ENCODE assay signal across 8 mouse cellular contexts in the genomic region with DNA sequence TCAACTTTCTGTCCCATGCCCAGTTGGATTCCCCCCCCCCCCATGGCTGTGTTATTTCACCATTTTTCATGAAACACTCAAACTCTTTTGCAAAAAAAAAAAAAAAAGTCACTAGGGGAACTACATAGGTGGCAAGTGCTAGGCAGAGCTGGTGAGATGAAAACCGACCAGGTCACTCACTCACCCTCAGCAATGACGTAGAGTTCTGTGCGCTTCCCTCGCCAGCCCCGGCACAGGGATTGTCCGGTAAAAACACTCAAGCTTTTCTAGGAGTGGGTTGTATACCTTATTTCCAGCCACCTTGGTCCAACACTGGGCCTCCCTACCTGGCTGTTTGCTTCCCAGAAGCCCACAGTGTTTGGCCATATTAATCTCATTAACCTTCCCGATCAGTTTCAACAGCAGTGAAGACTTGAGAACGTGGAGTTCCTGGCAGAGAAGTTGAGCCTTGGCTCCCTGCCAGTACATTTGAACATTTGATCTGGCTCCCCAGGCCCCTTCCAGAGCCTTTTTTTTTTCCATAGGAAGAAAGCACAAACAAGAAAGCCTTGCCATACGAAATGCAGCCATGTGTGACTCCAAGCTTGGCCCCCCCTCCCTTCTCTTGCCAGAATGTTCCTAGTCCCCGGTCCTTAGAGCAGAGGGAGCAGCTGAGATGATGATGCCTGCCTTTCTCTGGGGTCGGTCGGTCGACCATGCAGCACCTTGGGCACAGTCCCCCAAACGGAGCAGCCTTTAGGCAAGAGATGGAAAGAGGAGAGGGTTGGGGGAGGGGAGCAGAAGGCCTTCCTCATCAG.
DNase-seq lines count a peak whose midpoint lies in the region; ATAC-seq lines count a peak whose summit lies in the region.

No protein-coding gene starts in this region.

- H3K9ac ChIP-seq in kidney, embryonic 14.5 days (ENCODE audit: low read depth, low read length) = no peak overlapping the region
- H3K9ac ChIP-seq in midbrain, embryonic 13.5 days (replicated peaks) = no peak overlapping the region

- H3K9me3 ChIP-seq in forebrain, embryonic 10.5 days = no peaks in the 10 kb centered on the region
- no peaks in the 10 kb centered on the region for H3K9me3 ChIP-seq in kidney, embryonic 14.5 days (ENCODE audit: control insufficient read depth, low read length)
- no peaks in the 10 kb centered on the region for H3K9me3 ChIP-seq in midbrain, embryonic 13.5 days

- peak; percentile 89 for ATAC-seq in kidney, embryonic 14.5 days (ENCODE audit: low FRiP score, low TSS enrichment)
- peak; percentile 55 for ATAC-seq in midbrain, embryonic 13.5 days
- ATAC-seq in megakaryocyte-erythroid progenitor cell, adult 5-6 weeks (replicated peaks; ENCODE audit: low FRiP score, low TSS enrichment, poor library complexity, severe bottlenecking) = no peak

- WGBS in forebrain, embryonic 10.5 days = 32% methylated on average over 14 of the region's 14 CpGs
- 21% methylated on average over 14 of the region's 14 CpGs for WGBS in kidney, embryonic 14.5 days
- 14% methylated on average over 14 of the region's 14 CpGs for WGBS in midbrain, embryonic 13.5 days

- no peak overlapping the region for H3K4me3 ChIP-seq in forebrain, embryonic 10.5 days
- no peak overlapping the region for H3K4me3 ChIP-seq in kidney, embryonic 14.5 days (ENCODE audit: low read length)
- H3K4me3 ChIP-seq in midbrain, embryonic 13.5 days (replicated peaks) = no peak overlapping the region

- peaks cover 50% of the 10 kb centered on the region for H3K4me1 ChIP-seq in forebrain, embryonic 10.5 days
- peaks cover 10% of the 10 kb centered on the region for H3K4me1 ChIP-seq in kidney, embryonic 14.5 days (ENCODE audit: control insufficient read depth, insufficient read depth, low read length)
- peaks cover 52% of the 10 kb centered on the region for H3K4me1 ChIP-seq in midbrain, embryonic 13.5 days (replicated peaks)

- peaks cover 37% of the 10 kb centered on the region for H3K27me3 ChIP-seq in forebrain, embryonic 10.5 days (ENCODE audit: poor library complexity, severe bottlenecking)
- no peaks in the 10 kb centered on the region for H3K27me3 ChIP-seq in kidney, embryonic 14.5 days (ENCODE audit: control insufficient read depth, insufficient read depth, low read length)
- H3K27me3 ChIP-seq in midbrain, embryonic 13.5 days = no peaks in the 10 kb centered on the region

- no peaks in the 10 kb centered on the region for H3K36me3 ChIP-seq in forebrain, embryonic 10.5 days (replicated peaks)
- H3K36me3 ChIP-seq in kidney, embryonic 14.5 days (ENCODE audit: control insufficient read depth, insufficient read depth, low read length) = no peaks in the 10 kb centered on the region
- no peaks in the 10 kb centered on the region for H3K36me3 ChIP-seq in midbrain, embryonic 13.5 days

- H3K4me2 ChIP-seq in kidney, embryonic 14.5 days (replicated peaks; ENCODE audit: low read depth, low read length) = peak overlapping the region; percentile 25
- peak overlapping the region; percentile 21 for H3K4me2 ChIP-seq in midbrain, embryonic 13.5 days (replicated peaks)

- DNase-seq in adrenal gland, postnatal 10 days = peak; percentile 4
- DNase-seq in adrenal gland, postnatal 4 days (ENCODE audit: low spot score in 2 of 2) = no peak
- DNase-seq in forebrain, embryonic 10.5 days (ENCODE audit: extremely low spot score, low spot score) = no peak
- DNase-seq in adipocyte (ENCODE audit: low spot score) = no peak
- DNase-seq in adrenal gland, adult 18-20 months (ENCODE audit: low spot score in 2 of 2) = no peak

- H3K27ac ChIP-seq in forebrain, embryonic 10.5 days = peak overlapping the region; percentile 60; the same call in 1 of the 2 replicates
- H3K27ac ChIP-seq in kidney, embryonic 14.5 days (ENCODE audit: low read depth, low read length) = no peak overlapping the region
- peak overlapping the region; percentile 35; the same call in 1 of the 2 replicates for H3K27ac ChIP-seq in midbrain, embryonic 13.5 days
